Mouse (Mus musculus) natural killer cell, adult 2 months (primary cell): ENCODE measurements around the gene Chek2.
"Not testable (repeated sequence)": the region's sequence is repeated elsewhere in the genome, so short reads cannot be mapped to it uniquely, and the experiment has no call there.

Experiments
- DNase-seq, 2 experiments: peaks; one replicate each; pipeline ENCODE4 v3.0.0; 2022; ENCODE audit warnings: low spot score in 2 of 2

The Chek2 gene

GRCm38 (mm10) chr5:110839678-110840365 lies at the start of gene Chek2, which contains the start of gene Hscb:
Gene Chek2, plus strand, starts transcription at chr5:110839979.
Gene Hscb, minus strand, starts transcription at chr5:110839777.
- DNase-seq: peak; percentile 94 to 95

- no peak for DNase-seq
Measured at GRCm38 (mm10) chr5:110794363-110794762, 45.4 kb upstream of the Chek2 start.

- DNase-seq: no peak
Measured at GRCm38 (mm10) chr5:110797696-110798095, 42.1 kb upstream of the Chek2 start.

- no peak for DNase-seq
Measured at GRCm38 (mm10) chr5:110801036-110801624, 38.6 kb upstream of the Chek2 start.

- DNase-seq: no peak
Measured at GRCm38 (mm10) chr5:110802186-110802585, 37.6 kb upstream of the Chek2 start.

- DNase-seq: no peak
Measured at GRCm38 (mm10) chr5:110802809-110803208, 37.0 kb upstream of the Chek2 start.

GRCm38 (mm10) chr5:110804012-110804743 lies 35.6 kb upstream of the Chek2 start:
- DNase-seq: no peak

- DNase-seq: no peak
Measured at GRCm38 (mm10) chr5:110806154-110806553, 33.6 kb upstream of the Chek2 start.

GRCm38 (mm10) chr5:110806676-110807075 lies 33.1 kb upstream of the Chek2 start:
- no peak for DNase-seq

- no peak for DNase-seq
Measured at GRCm38 (mm10) chr5:110807453-110807852, 32.3 kb upstream of the Chek2 start.

GRCm38 (mm10) chr5:110808061-110808631 lies 31.6 kb upstream of the Chek2 start:
- peak; percentile 91 to 94 for DNase-seq

- DNase-seq: peak in 1 of 2 experiments; percentile 20
Measured at GRCm38 (mm10) chr5:110808821-110809666, 30.7 kb upstream of the Chek2 start.

- DNase-seq: peak; percentile 100
Measured at GRCm38 (mm10) chr5:110809667-110810325, 30.0 kb upstream of the Chek2 start, which contains the start of gene Ulk1. Gene Ulk1, minus strand, starts transcription at chr5:110810097.

- no peak for DNase-seq
Measured at GRCm38 (mm10) chr5:110824421-110824820, 15.4 kb upstream of the Chek2 start.

GRCm38 (mm10) chr5:110826781-110827495 lies 12.8 kb upstream of the Chek2 start:
- DNase-seq: no peak

GRCm38 (mm10) chr5:110827576-110827975 lies 12.2 kb upstream of the Chek2 start:
- no peak for DNase-seq

- no peak for DNase-seq
Measured at GRCm38 (mm10) chr5:110831036-110831720, 8.6 kb upstream of the Chek2 start.

- DNase-seq: peak in 1 of 2 experiments; percentile 11
Measured at GRCm38 (mm10) chr5:110835959-110836358, 3.8 kb upstream of the Chek2 start.

GRCm38 (mm10) chr5:110838016-110838415 lies 1.8 kb upstream of the Chek2 start:
- not testable (repeated sequence) for DNase-seq
